Mouse (Mus musculus): ENCODE measurements around the gene Prdm10.

DNA sequence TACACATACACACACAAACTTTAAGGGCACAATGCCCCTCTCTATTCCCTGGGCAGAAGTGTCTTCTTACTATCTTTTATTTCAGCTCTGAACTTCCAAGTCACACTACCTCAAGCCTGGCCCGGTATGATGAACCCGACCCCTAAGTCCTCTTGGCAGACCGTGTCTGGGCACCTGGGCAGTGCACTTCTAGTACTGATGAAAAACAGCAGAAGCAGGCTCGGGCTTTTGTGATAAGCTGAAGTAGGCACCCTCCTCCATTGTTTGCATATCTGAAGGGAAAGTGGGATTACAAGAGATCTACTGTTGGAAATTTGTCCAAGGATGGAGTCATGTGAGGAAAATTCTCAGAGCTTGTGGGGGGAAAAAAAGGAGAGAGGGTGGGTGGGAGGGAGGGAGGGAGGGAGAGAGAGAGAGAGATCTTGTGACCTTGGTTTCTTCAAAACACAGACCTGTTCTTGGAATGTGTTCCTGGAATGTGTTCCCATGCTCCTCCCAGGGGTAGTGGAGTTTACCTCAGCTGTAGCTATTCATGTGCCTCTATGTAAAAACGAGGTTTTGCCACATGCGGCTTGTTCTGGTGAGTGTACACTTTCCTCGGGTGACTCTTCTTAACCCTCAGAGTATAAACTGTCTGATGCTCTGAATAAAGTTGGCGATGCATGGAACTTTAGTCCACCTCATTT is 39.7 kb upstream of the Prdm10 start:
- TF ChIP-seq USF1 (IDR thresholded peaks at IDR 0.05; ENCODE audit: low read depth) (no peak), E2F4 (IDR thresholded peaks at IDR 0.05; ENCODE audit: insufficient read depth) (no peak), CEBPB (IDR thresholded peaks at IDR 0.05; ENCODE audit: insufficient read depth, poor library complexity, severe bottlenecking) (no peak), POLR2A (IDR thresholded peaks at IDR 0.05; ENCODE audit: insufficient read length, low read depth) (no peak), REST (IDR thresholded peaks at IDR 0.05; ENCODE audit: insufficient read depth, insufficient read length) (no peak), POLR2AphosphoS2 (IDR thresholded peaks at IDR 0.05; ENCODE audit: insufficient read length, low read depth) (no peak), MYOG (IDR thresholded peaks at IDR 0.05; ENCODE audit: control insufficient read depth in 1 of 3, insufficient read depth in 1 of 3, insufficient read length in 2 of 3, low read depth in 2 of 3) (no peak), TCF12 (IDR thresholded peaks at IDR 0.05; ENCODE audit: insufficient read depth, poor library complexity, severe bottlenecking) (no peak), TCF3 (IDR thresholded peaks at IDR 0.05; ENCODE audit: insufficient read length, low read depth) (no peak), MAX (IDR thresholded peaks at IDR 0.05; ENCODE audit: low read depth) (no peak), SRF (IDR thresholded peaks at IDR 0.05; ENCODE audit: control insufficient read depth, insufficient read length, low read depth) (no peak), MYOD1 (IDR thresholded peaks at IDR 0.05; ENCODE audit: control insufficient read depth in 1 of 3, insufficient read length in 2 of 3, low read depth in 2 of 3) (no peak)

Data from myocyte (in vitro differentiated cells).